Mouse (Mus musculus): Measurements from ENCODE around the gene F2r. TPM values are rescaled to one million over a fixed set of nuclear protein-coding genes. Genes with fewer than 3 reads are reported as not detected.

Gene F2r
- polyA plus RNA-seq, 1 experiment from 2014 or later = 129 TPM

- DNase-seq (ENCODE audit: low spot score, missing footprints) = no peak
- peaks cover 2% of the 10 kb centered on the region; the same call in 1 of the 2 replicates for H3K36me3 ChIP-seq (ENCODE audit: control insufficient read depth, insufficient read depth, low read length)
- no peak overlapping the region for H3K9ac ChIP-seq (ENCODE audit: low read length)
- 95% methylated on average over 3 of the region's 3 CpGs for WGBS
- no peak overlapping the region for H3K4me3 ChIP-seq (ENCODE audit: low read depth, low read length)
- H3K4me1 ChIP-seq (ENCODE audit: control insufficient read depth, insufficient read depth, low read length) = no peaks in the 10 kb centered on the region
- H3K9me3 ChIP-seq (ENCODE audit: control insufficient read depth, low read length) = no peaks in the 10 kb centered on the region
- no peak overlapping the region for H3K4me2 ChIP-seq
- H3K27ac ChIP-seq (ENCODE audit: low read depth, low read length) = no peak overlapping the region
- H3K27me3 ChIP-seq (ENCODE audit: control insufficient read depth, insufficient read depth, low read length) = no peaks in the 10 kb centered on the region
- no peak for ATAC-seq (ENCODE audit: low FRiP score)
Measured at GRCm38 (mm10) chr13:95649941-95650340, 31.7 kb upstream of the F2r start.

- no peaks in the 10 kb centered on the region for H3K27me3 ChIP-seq (ENCODE audit: control insufficient read depth, insufficient read depth, low read length)
- no peaks in the 10 kb centered on the region for H3K4me1 ChIP-seq (ENCODE audit: control insufficient read depth, insufficient read depth, low read length)
- no peak overlapping the region for H3K4me2 ChIP-seq
- ATAC-seq (ENCODE audit: low FRiP score) = no peak
- no peak for DNase-seq (ENCODE audit: low spot score, missing footprints)
- no peak overlapping the region for H3K4me3 ChIP-seq (ENCODE audit: low read depth, low read length)
- 0 out of 2 replicates have a peak, but pooled peaks cover 2% of the 10 kb centered on the region for H3K36me3 ChIP-seq (ENCODE audit: control insufficient read depth, insufficient read depth, low read length)
- H3K9me3 ChIP-seq (ENCODE audit: control insufficient read depth, low read length) = no peaks in the 10 kb centered on the region
- 92% methylated on average over 4 of the region's 4 CpGs for WGBS
- H3K9ac ChIP-seq (ENCODE audit: low read length) = no peak overlapping the region
- no peak overlapping the region for H3K27ac ChIP-seq (ENCODE audit: low read depth, low read length)
Measured at GRCm38 (mm10) chr13:95647248-95647647, 29.0 kb upstream of the F2r start.

- no peak overlapping the region for H3K9ac ChIP-seq (ENCODE audit: low read length)
- H3K9me3 ChIP-seq (ENCODE audit: control insufficient read depth, low read length) = no peaks in the 10 kb centered on the region
- H3K27ac ChIP-seq (ENCODE audit: low read depth, low read length) = no peak overlapping the region
- 0 out of 2 replicates have a peak, but pooled peaks cover 2% of the 10 kb centered on the region for H3K36me3 ChIP-seq (ENCODE audit: control insufficient read depth, insufficient read depth, low read length)
- no peaks in the 10 kb centered on the region for H3K27me3 ChIP-seq (ENCODE audit: control insufficient read depth, insufficient read depth, low read length)
- 81% methylated on average over 9 of the region's 9 CpGs for WGBS
- no peak overlapping the region for H3K4me2 ChIP-seq
- H3K4me1 ChIP-seq (ENCODE audit: control insufficient read depth, insufficient read depth, low read length) = no peaks in the 10 kb centered on the region
- DNase-seq (ENCODE audit: low spot score, missing footprints) (no peak), ATAC-seq (ENCODE audit: low FRiP score) (no peak)
- H3K4me3 ChIP-seq (ENCODE audit: low read depth, low read length) = no peak overlapping the region
Measured at GRCm38 (mm10) chr13:95646687-95647111, 28.4 kb upstream of the F2r start.

DNA sequence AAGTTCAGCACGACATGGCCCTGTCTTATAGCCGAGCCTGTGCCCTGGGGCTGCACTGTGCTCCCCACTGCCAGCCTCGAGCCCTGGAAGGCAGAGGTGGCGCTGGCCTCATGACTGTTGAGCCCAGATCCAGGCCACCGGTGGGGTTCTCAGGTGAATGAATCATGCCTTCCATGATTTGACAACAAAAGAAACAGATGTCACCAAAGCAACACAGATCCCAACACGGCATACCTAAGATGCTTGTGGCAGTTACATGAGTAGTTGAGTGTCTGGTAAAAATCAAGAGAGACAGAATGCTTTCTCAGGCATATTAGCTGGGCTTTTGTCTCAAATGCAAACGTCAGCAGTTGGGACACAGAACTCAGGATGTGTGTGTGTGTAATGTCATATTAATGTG, 25.5 kb upstream of the F2r start:
- Histone ChIP-seq H3K4me2 (no peak overlapping the region), H3K4me3 (ENCODE audit: low read depth, low read length) (no peak overlapping the region), H3K4me1 (ENCODE audit: control insufficient read depth, insufficient read depth, low read length) (peaks cover 2% of the 10 kb centered on the region; the same call in 1 of the 2 replicates), H3K36me3 (ENCODE audit: control insufficient read depth, insufficient read depth, low read length) (0 out of 2 replicates have a peak, but pooled peaks cover 2% of the 10 kb centered on the region), H3K27ac (ENCODE audit: low read depth, low read length) (no peak overlapping the region), H3K9me3 (ENCODE audit: control insufficient read depth, low read length) (no peaks in the 10 kb centered on the region), H3K27me3 (ENCODE audit: control insufficient read depth, insufficient read depth, low read length) (no peaks in the 10 kb centered on the region), H3K9ac (ENCODE audit: low read length) (no peak overlapping the region)
- DNase-seq (ENCODE audit: low spot score, missing footprints) = no peak
- no peak for ATAC-seq (ENCODE audit: low FRiP score)
- WGBS = 80% methylated on average over 7 of the region's 7 CpGs

DNA sequence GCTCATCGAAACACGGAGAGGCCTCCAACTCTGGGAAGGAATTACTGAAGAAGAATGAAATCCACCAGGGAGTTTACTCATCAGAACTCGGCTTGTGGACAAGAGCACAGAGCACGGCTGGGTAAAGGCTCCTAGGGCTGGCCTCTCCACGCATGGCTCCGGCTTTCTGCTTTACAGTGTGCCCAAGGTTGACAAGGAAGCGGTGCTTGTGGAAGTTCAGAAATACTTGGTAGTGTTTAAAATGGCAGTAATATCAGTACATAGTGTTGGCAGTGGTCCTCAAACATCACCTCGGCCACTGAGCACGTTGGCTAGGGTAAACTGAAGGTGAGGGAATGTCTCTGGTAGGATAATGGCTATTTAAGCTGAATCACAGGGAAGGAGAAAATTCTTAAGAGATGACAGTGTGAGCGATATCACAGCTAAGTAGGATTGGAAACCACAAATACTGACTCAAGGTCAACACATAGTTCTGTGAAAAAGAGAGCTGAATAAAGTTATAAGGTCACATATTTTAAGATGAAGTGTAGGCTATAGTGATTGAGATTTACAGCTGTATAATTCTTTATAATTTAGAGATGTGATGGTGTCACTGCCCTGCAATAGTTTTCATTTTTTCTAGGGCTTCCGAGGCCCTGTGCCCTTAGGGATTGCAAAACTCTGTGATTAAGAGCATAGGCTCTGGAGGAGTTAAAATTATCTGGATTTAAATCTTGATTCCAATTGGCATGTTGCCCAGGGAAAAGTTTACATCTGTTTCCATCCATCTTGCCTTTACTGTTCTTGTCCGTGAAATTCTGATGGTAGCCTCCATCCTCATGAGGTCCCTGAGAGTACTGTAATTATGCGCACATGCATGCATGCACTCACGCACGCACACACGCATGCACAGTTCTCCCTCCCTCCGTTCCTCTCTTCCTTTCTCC, 23.0 kb upstream of the F2r start:
- DNase-seq (ENCODE audit: low spot score, missing footprints) = no peak
- H3K4me2 ChIP-seq = no peak overlapping the region
- no peak overlapping the region for H3K9ac ChIP-seq (ENCODE audit: low read length)
- no peak for ATAC-seq (ENCODE audit: low FRiP score)
- H3K27me3 ChIP-seq (ENCODE audit: control insufficient read depth, insufficient read depth, low read length) = no peaks in the 10 kb centered on the region
- no peak overlapping the region for H3K27ac ChIP-seq (ENCODE audit: low read depth, low read length)
- WGBS = 94% methylated on average over 17 of the region's 17 CpGs
- H3K4me3 ChIP-seq (ENCODE audit: low read depth, low read length) = no peak overlapping the region
- no peaks in the 10 kb centered on the region for H3K9me3 ChIP-seq (ENCODE audit: control insufficient read depth, low read length)
- H3K36me3 ChIP-seq (ENCODE audit: control insufficient read depth, insufficient read depth, low read length) = 0 out of 2 replicates have a peak, but pooled peaks cover 2% of the 10 kb centered on the region
- peaks cover 2% of the 10 kb centered on the region; the same call in 1 of the 2 replicates for H3K4me1 ChIP-seq (ENCODE audit: control insufficient read depth, insufficient read depth, low read length)

- Histone ChIP-seq H3K36me3 (ENCODE audit: control insufficient read depth, insufficient read depth, low read length) (0 out of 2 replicates have a peak, but pooled peaks cover 2% of the 10 kb centered on the region), H3K9me3 (ENCODE audit: control insufficient read depth, low read length) (no peaks in the 10 kb centered on the region)
- 100% methylated on average over 1 of the region's 1 CpGs for WGBS
Measured at GRCm38 (mm10) chr13:95640408-95640807, 22.1 kb upstream of the F2r start.

DNA sequence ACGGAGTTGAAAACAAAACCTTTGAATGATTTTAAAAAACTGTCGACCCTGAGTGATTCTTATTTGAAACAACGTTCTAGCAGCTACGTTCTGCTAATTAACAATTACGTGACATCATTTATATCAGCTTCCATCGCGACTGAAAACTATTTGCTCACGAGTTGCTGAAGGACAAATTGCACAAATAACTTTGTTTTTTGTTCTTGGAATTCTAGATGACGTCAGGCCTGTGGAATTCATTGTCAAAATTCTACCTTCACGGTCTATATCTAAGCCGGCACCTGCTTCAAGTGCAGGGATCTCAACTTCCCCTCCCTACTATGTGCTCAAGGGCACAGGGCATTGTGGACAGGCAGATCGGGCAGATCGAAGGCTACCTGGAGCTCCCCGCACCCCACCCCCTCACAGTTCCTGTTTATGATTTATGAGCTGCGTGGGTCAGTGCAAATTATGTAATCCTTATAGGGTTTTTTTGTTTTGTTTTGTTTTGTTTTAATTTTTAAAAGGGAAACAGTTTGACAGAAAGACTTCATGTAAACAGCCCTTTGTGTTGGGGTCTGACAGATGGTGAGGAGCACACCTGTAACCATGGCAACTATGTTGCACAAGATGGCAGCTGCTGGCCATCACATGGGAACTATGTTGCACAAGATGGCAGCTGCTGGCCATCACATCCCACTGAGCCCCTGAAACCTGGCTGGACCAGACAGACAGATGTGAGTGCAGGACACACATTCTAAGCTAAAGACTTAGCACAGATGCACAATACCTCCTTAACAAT, 21.2 kb upstream of the F2r start:
- no peaks in the 10 kb centered on the region for H3K36me3 ChIP-seq (ENCODE audit: control insufficient read depth, insufficient read depth, low read length)
- DNase-seq (ENCODE audit: low spot score, missing footprints) = no peak
- H3K27me3 ChIP-seq (ENCODE audit: control insufficient read depth, insufficient read depth, low read length) = no peaks in the 10 kb centered on the region
- no peaks in the 10 kb centered on the region for H3K9me3 ChIP-seq (ENCODE audit: control insufficient read depth, low read length)
- no peak overlapping the region for H3K27ac ChIP-seq (ENCODE audit: low read depth, low read length)
- no peak overlapping the region for H3K9ac ChIP-seq (ENCODE audit: low read length)
- WGBS = 84% methylated on average over 15 of the region's 15 CpGs
- no peak overlapping the region for H3K4me3 ChIP-seq (ENCODE audit: low read depth, low read length)
- H3K4me2 ChIP-seq = no peak overlapping the region
- ATAC-seq (ENCODE audit: low FRiP score) = peak; percentile 81
- peaks cover 2% of the 10 kb centered on the region; the same call in 1 of the 2 replicates for H3K4me1 ChIP-seq (ENCODE audit: control insufficient read depth, insufficient read depth, low read length)

More at GRCm38 (mm10) chr13:95640408-95640807, 22.1 kb upstream of the F2r start:
- H3K27me3 ChIP-seq (ENCODE audit: control insufficient read depth, insufficient read depth, low read length) = no peaks in the 10 kb centered on the region
- no peak for ATAC-seq (ENCODE audit: low FRiP score)
- no peak overlapping the region for H3K4me2 ChIP-seq
- H3K4me1 ChIP-seq (ENCODE audit: control insufficient read depth, insufficient read depth, low read length) = peaks cover 2% of the 10 kb centered on the region; the same call in 1 of the 2 replicates
- H3K4me3 ChIP-seq (ENCODE audit: low read depth, low read length) = no peak overlapping the region
- no peak for DNase-seq (ENCODE audit: low spot score, missing footprints)
- H3K9ac ChIP-seq (ENCODE audit: low read length) = no peak overlapping the region
- no peak overlapping the region for H3K27ac ChIP-seq (ENCODE audit: low read depth, low read length)

DNA sequence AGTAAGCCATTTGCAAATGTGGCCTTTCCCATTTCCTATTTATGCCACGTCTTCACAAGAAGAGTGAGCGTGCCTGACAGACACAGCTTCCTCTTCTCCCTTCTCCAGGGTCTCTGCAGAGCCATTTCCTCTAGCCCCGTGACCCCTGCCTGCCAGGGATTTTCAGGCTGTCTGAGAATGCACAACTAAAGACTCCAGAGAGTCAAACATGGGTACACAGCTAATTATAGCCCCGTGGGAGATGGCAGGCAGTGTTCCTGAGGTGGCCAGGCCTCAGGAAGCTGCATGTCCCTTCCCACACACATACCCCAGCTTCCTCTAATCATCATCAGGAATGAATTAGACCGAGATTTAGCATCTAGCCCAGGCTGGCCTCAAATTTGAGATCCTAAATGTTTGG, 20.6 kb upstream of the F2r start:
- WGBS = 56% methylated on average over 5 of the region's 5 CpGs
- DNase-seq (ENCODE audit: low spot score, missing footprints) (no peak), ATAC-seq (ENCODE audit: low FRiP score) (no peak)

More for the DNA sequence above, 20.6 kb upstream of the F2r start:
- H3K27ac ChIP-seq (ENCODE audit: low read depth, low read length) = no peak overlapping the region
- H3K4me3 ChIP-seq (ENCODE audit: low read depth, low read length) = no peak overlapping the region
- no peaks in the 10 kb centered on the region for H3K9me3 ChIP-seq (ENCODE audit: control insufficient read depth, low read length)
- H3K27me3 ChIP-seq (ENCODE audit: control insufficient read depth, insufficient read depth, low read length) = no peaks in the 10 kb centered on the region
- H3K36me3 ChIP-seq (ENCODE audit: control insufficient read depth, insufficient read depth, low read length) = no peaks in the 10 kb centered on the region
- no peak overlapping the region for H3K4me2 ChIP-seq
- H3K4me1 ChIP-seq (ENCODE audit: control insufficient read depth, insufficient read depth, low read length) = peaks cover 2% of the 10 kb centered on the region; the same call in 1 of the 2 replicates
- no peak overlapping the region for H3K9ac ChIP-seq (ENCODE audit: low read length)
